Mouse (Mus musculus) kidney, embryonic 16.5 days (tissue): ENCODE data around the gene Olfr631. TPM values are rescaled to one million over a fixed set of nuclear protein-coding genes. Genes with fewer than 3 reads are reported as not detected.
A peak's percentile ranks its signal among the peaks of the same experiment; 100 is the strongest.

Source experiments
- ATAC-seq: fragments of 200-750 bp; cut with Nextera tagmentation; 2 replicates; pipeline ENCODE4 v1.8.0; 2017; ENCODE audit warnings: moderate TSS enrichment; ENCODE audit not compliant: low FRiP score, low TSS enrichment
- H3K27ac ChIP-seq: fragments of 300-500 bp; sonication (generic); 2 replicates; pipeline ENCODE4 v1.5.1; 2014; ENCODE audit warnings: low read length
- H3K27me3 ChIP-seq: fragments of 300-500 bp; sonication (generic); 2 replicates; pipeline ENCODE4 v1.6.1; 2014; ENCODE audit warnings: low read length, control low read depth, mixed read lengths; ENCODE audit not compliant: insufficient read depth
- H3K36me3 ChIP-seq: fragments of 300-500 bp; sonication (generic); 2 replicates; pipeline ENCODE4 v1.6.1; 2014; ENCODE audit warnings: low read length, control low read depth, mixed read lengths; ENCODE audit not compliant: insufficient read depth
- H3K4me1 ChIP-seq: fragments of 300-500 bp; sonication (generic); 2 replicates; pipeline ENCODE4 v1.6.1; 2014; ENCODE audit warnings: low read length, control low read depth, mixed read lengths; ENCODE audit not compliant: insufficient read depth
- H3K4me2 ChIP-seq: fragments of 300-500 bp; sonication (generic); replicated peaks from 2 replicates; pipeline ENCODE4 v1.6.1; 2014; ENCODE audit warnings: low read depth, low read length
- H3K4me3 ChIP-seq: fragments of 300-500 bp; sonication (generic); 2 replicates; pipeline ENCODE4 v1.5.1; 2014; ENCODE audit warnings: mild to moderate bottlenecking, low read length
- H3K9ac ChIP-seq: fragments of 300-500 bp; sonication (generic); replicated peaks from 2 replicates; pipeline ENCODE4 v1.6.1; 2014; ENCODE audit warnings: low read length
- H3K9me3 ChIP-seq: fragments of 300-500 bp; sonication (generic); 2 replicates; pipeline ENCODE4 v1.6.1; 2016; ENCODE audit warnings: low read length, control low read depth
- WGBS: fragments of 180-500 bp; shearing (Covaris S2); extraction: QIAGEN DNeasy Blood & Tissue Kit; methylation state at CpG from one replicate; pipeline ENCODE4 v1.1.7; 2014; 5-methylcytosine and 5-hydroxymethylcytosine counted together
- polyA plus RNA-seq: library from polyadenylated mRNA; unstranded; fragments of >200 nt; fragmentation: Nextera tagmentation; extraction: Ambion mirVana; gene quantifications from 2 replicates; pipeline ENCODE4 v1.2.1, GENCODE M21; 2015

The Olfr631 gene
- not detected in 2 replicates for polyA plus RNA-seq

- Histone ChIP-seq H3K4me1 (no peaks in the 10 kb centered on the region), H3K27me3 (no peaks in the 10 kb centered on the region), H3K4me3 (no peak within 1 kb of the TSS), H3K9me3 (no peaks in the 10 kb centered on the region), H3K27ac (no peak within 1 kb of the TSS), H3K36me3 (no peaks in the 10 kb centered on the region), H3K4me2 (no peak within 1 kb of the TSS), H3K9ac (no peak within 1 kb of the TSS)
- no peak for ATAC-seq
Measured at GRCm38 (mm10) chr7:103928525-103928924, at the start of gene Olfr631. Gene Olfr631 (plus strand): TSS chr7:103928825.

GRCm38 (mm10) chr7:103886152-103886551 is 42.5 kb upstream of the Olfr631 start, which contains the start of gene Olfr66:
Gene Olfr66 (minus strand): TSS chr7:103886252.
- no peaks in the 10 kb centered on the region for H3K4me1 ChIP-seq
- no peak within 1 kb of the TSS for H3K4me3 ChIP-seq
- ATAC-seq, result no peak
- H3K4me2 ChIP-seq, result no peak within 1 kb of the TSS
- no peaks in the 10 kb centered on the region for H3K9me3 ChIP-seq
- no peak within 1 kb of the TSS for H3K27ac ChIP-seq
- H3K36me3 ChIP-seq, result no peaks in the 10 kb centered on the region
- H3K27me3 ChIP-seq, result no peaks in the 10 kb centered on the region
- no peak within 1 kb of the TSS for H3K9ac ChIP-seq

GRCm38 (mm10) chr7:103894385-103894784 is 34.2 kb upstream of the Olfr631 start, which contains the start of gene Olfr64:
Gene Olfr64 (minus strand): TSS chr7:103894485.
- ATAC-seq, result no peak
- WGBS, result 63% methylated on average over 1 of the region's 1 CpGs

GRCm38 (mm10) chr7:103903187-103903586 is 25.4 kb upstream of the Olfr631 start, which contains the start of gene Olfr65:
Gene Olfr65 (plus strand): TSS chr7:103903487.
- no peak for ATAC-seq
- Histone ChIP-seq H3K27ac (no peak within 1 kb of the TSS), H3K9me3 (no peaks in the 10 kb centered on the region), H3K36me3 (no peaks in the 10 kb centered on the region), H3K4me2 (no peak within 1 kb of the TSS), H3K27me3 (no peaks in the 10 kb centered on the region), H3K9ac (no peak within 1 kb of the TSS), H3K4me1 (no peaks in the 10 kb centered on the region), H3K4me3 (no peak within 1 kb of the TSS)
- WGBS, result 67% methylated on average over 2 of the region's 2 CpGs

More at GRCm38 (mm10) chr7:103894385-103894784, 34.2 kb upstream of the Olfr631 start, which contains the start of gene Olfr64:
- no peak within 1 kb of the TSS for H3K4me2 ChIP-seq
- H3K27me3 ChIP-seq, result no peaks in the 10 kb centered on the region
- no peak within 1 kb of the TSS for H3K4me3 ChIP-seq
- H3K27ac ChIP-seq, result no peak within 1 kb of the TSS
- no peaks in the 10 kb centered on the region for H3K9me3 ChIP-seq
- H3K9ac ChIP-seq, result no peak within 1 kb of the TSS
- no peaks in the 10 kb centered on the region for H3K4me1 ChIP-seq
- no peaks in the 10 kb centered on the region for H3K36me3 ChIP-seq

GRCm38 (mm10) chr7:103910047-103910446 is 18.6 kb upstream of the Olfr631 start:
- 2% methylated on average over 3 of the region's 3 CpGs for WGBS
- no peaks in the 10 kb centered on the region for H3K9me3 ChIP-seq
- ATAC-seq, result 0 out of 2 replicates have a peak, but pooled peaks have one; percentile 59
- no peak overlapping the region for H3K4me3 ChIP-seq
- H3K4me1 ChIP-seq, result no peaks in the 10 kb centered on the region
- H3K27me3 ChIP-seq, result no peaks in the 10 kb centered on the region
- no peak overlapping the region for H3K27ac ChIP-seq
- H3K9ac ChIP-seq, result no peak overlapping the region
- H3K36me3 ChIP-seq, result no peaks in the 10 kb centered on the region
- no peak overlapping the region for H3K4me2 ChIP-seq

- Histone ChIP-seq H3K36me3 (no peaks in the 10 kb centered on the region), H3K9ac (no peak overlapping the region), H3K4me2 (no peak overlapping the region), H3K4me3 (no peak overlapping the region), H3K4me1 (no peaks in the 10 kb centered on the region), H3K27me3 (no peaks in the 10 kb centered on the region), H3K9me3 (no peaks in the 10 kb centered on the region), H3K27ac (no peak overlapping the region)
- peak; percentile 65; the same call in 1 of the 2 replicates for ATAC-seq
- 45% methylated on average over 8 of the region's 8 CpGs for WGBS
Measured at GRCm38 (mm10) chr7:103912969-103913511, 15.6 kb upstream of the Olfr631 start.

GRCm38 (mm10) chr7:103915338-103915737 is 13.3 kb upstream of the Olfr631 start:
- Histone ChIP-seq H3K27me3 (no peaks in the 10 kb centered on the region), H3K4me1 (no peaks in the 10 kb centered on the region), H3K27ac (no peak overlapping the region), H3K4me2 (no peak overlapping the region), H3K4me3 (no peak overlapping the region), H3K9me3 (no peaks in the 10 kb centered on the region), H3K9ac (no peak overlapping the region), H3K36me3 (no peaks in the 10 kb centered on the region)
- ATAC-seq, result no peak

GRCm38 (mm10) chr7:103934264-103934663 is 5.6 kb downstream of the Olfr631 start, which contains the start of gene Olfr632:
Gene Olfr632 (plus strand): TSS chr7:103934347.
- Histone ChIP-seq H3K4me1 (no peaks in the 10 kb centered on the region), H3K9ac (no peak within 1 kb of the TSS), H3K36me3 (no peaks in the 10 kb centered on the region), H3K27ac (no peak within 1 kb of the TSS), H3K4me2 (no peak within 1 kb of the TSS), H3K27me3 (no peaks in the 10 kb centered on the region), H3K4me3 (no peak within 1 kb of the TSS), H3K9me3 (no peaks in the 10 kb centered on the region)
- ATAC-seq, result no peak
- 83% methylated on average over 2 of the region's 2 CpGs for WGBS

- Histone ChIP-seq H3K27me3 (no peaks in the 10 kb centered on the region), H3K36me3 (no peaks in the 10 kb centered on the region), H3K4me2 (no peak overlapping the region), H3K4me3 (no peak overlapping the region), H3K4me1 (no peaks in the 10 kb centered on the region), H3K27ac (no peak overlapping the region), H3K9ac (no peak overlapping the region), H3K9me3 (no peaks in the 10 kb centered on the region)
- ATAC-seq, result no peak
- WGBS, result 28% methylated on average over 2 of the region's 2 CpGs
Measured at GRCm38 (mm10) chr7:103942730-103943129, 14.1 kb downstream of the Olfr631 start.

GRCm38 (mm10) chr7:103944137-103944536 is 15.5 kb downstream of the Olfr631 start, which contains the start of gene Olfr633:
Gene Olfr633 (plus strand): TSS chr7:103944437.
- no peaks in the 10 kb centered on the region for H3K4me1 ChIP-seq
- no peak within 1 kb of the TSS for H3K4me3 ChIP-seq
- no peak within 1 kb of the TSS for H3K27ac ChIP-seq
- H3K4me2 ChIP-seq, result no peak within 1 kb of the TSS
- no peak within 1 kb of the TSS for H3K9ac ChIP-seq
- ATAC-seq, result no peak
- H3K9me3 ChIP-seq, result no peaks in the 10 kb centered on the region
- no peaks in the 10 kb centered on the region for H3K27me3 ChIP-seq
- H3K36me3 ChIP-seq, result no peaks in the 10 kb centered on the region
